Mouse (Mus musculus): ENCODE data around the gene Orm1.
"Not testable (repeated sequence)": the region's sequence is repeated elsewhere in the genome, so short reads cannot be mapped to it uniquely, and the experiment has no call there.

GRCm38 (mm10) chr4:63319566-63319965 lies 24.8 kb upstream of the Orm1 start:
- peak in 2 of 3 experiments; percentile 24 to 38; a peak in 4 of 6 replicates for TF ChIP-seq CTCF (IDR thresholded peaks at IDR 0.05 in 2 of 3, conservative IDR thresholded peaks at IDR 0.05 in 1 of 3; ENCODE audit: control insufficient read depth in 1 of 3, insufficient read depth in 1 of 3, low read depth in 2 of 3, low read length in 3 of 3, poor library complexity in 1 of 3, severe bottlenecking in 1 of 3)
- not testable (repeated sequence) for TF ChIP-seq EP300 (IDR thresholded peaks at IDR 0.05; ENCODE audit: low read depth in 1 of 2, low read length in 2 of 2); NELFE (IDR thresholded peaks at IDR 0.05; ENCODE audit: low read depth, low read length); GATA1 (IDR thresholded peaks at IDR 0.05; ENCODE audit: low read depth, low read length); MEF2A (IDR thresholded peaks at IDR 0.05; ENCODE audit: extremely low read depth, insufficient replicate concordance, low read depth, low read length, poor library complexity, severe bottlenecking); MAZ (IDR thresholded peaks at IDR 0.05; ENCODE audit: low read depth, low read length); POLR2A (IDR thresholded peaks at IDR 0.05; ENCODE audit: control insufficient read depth in 1 of 2, insufficient read depth in 1 of 2, low read depth in 1 of 2, low read length in 2 of 2, poor library complexity in 1 of 2)
